Mouse (Mus musculus) hindbrain, embryonic 13.5 days (tissue): ENCODE results near the gene Arl5c. TPM values are rescaled to one million over a fixed set of nuclear protein-coding genes. Genes with fewer than 3 reads are reported as not detected.

Experiments
- ATAC-seq: fragments of 200-750 bp; cut with Nextera tagmentation; 2 replicates; pipeline ENCODE4 v1.8.0; 2017; ENCODE audit warnings: moderate TSS enrichment; ENCODE audit not compliant: low FRiP score
- H3K27ac ChIP-seq: fragments of 300-500 bp; sonication (generic); 2 replicates; pipeline ENCODE4 v1.5.1; 2015; ENCODE audit warnings: inconsistent platforms, mild to moderate bottlenecking, moderate library complexity
- H3K27me3 ChIP-seq: fragments of 300-500 bp; sonication (generic); 2 replicates; pipeline ENCODE4 v1.6.1; 2015; ENCODE audit warnings: mild to moderate bottlenecking, inconsistent platforms
- H3K36me3 ChIP-seq: fragments of 300-500 bp; sonication (generic); 2 replicates; pipeline ENCODE4 v1.6.1; 2015; ENCODE audit warnings: mild to moderate bottlenecking, inconsistent platforms
- H3K4me1 ChIP-seq: fragments of 300-500 bp; sonication (generic); replicated peaks from 2 replicates; pipeline ENCODE4 v1.6.1; 2015; ENCODE audit warnings: inconsistent platforms
- H3K4me2 ChIP-seq: fragments of 300-500 bp; sonication (generic); 2 replicates; pipeline ENCODE4 v1.6.1; 2015; ENCODE audit warnings: inconsistent platforms, mild to moderate bottlenecking, moderate library complexity
- H3K4me3 ChIP-seq: fragments of 300-500 bp; sonication (generic); 2 replicates; pipeline ENCODE4 v1.5.1; 2015; ENCODE audit warnings: mild to moderate bottlenecking, inconsistent platforms
- H3K9ac ChIP-seq: fragments of 300-500 bp; sonication (generic); 2 replicates; pipeline ENCODE4 v1.6.1; 2015; ENCODE audit warnings: mild to moderate bottlenecking, inconsistent platforms
- H3K9me3 ChIP-seq: fragments of 300-500 bp; sonication (generic); 2 replicates; pipeline ENCODE4 v1.6.1; 2016; ENCODE audit warnings: inconsistent platforms
- WGBS: fragments of 180-500 bp; shearing (Covaris S2); methylation state at CpG from one replicate; pipeline ENCODE4 v1.1.7; 2015; 5-methylcytosine and 5-hydroxymethylcytosine counted together
- polyA plus RNA-seq: library from polyadenylated mRNA; unstranded; fragments of >200 nt; fragmentation: Nextera tagmentation; extraction: Ambion mirVana; gene quantifications from 2 replicates; pipeline ENCODE4 v1.2.1, GENCODE M21; 2015

Gene Arl5c
- polyA plus RNA-seq, 1 experiment from 2014 or later = 10.7 TPM

DNA sequence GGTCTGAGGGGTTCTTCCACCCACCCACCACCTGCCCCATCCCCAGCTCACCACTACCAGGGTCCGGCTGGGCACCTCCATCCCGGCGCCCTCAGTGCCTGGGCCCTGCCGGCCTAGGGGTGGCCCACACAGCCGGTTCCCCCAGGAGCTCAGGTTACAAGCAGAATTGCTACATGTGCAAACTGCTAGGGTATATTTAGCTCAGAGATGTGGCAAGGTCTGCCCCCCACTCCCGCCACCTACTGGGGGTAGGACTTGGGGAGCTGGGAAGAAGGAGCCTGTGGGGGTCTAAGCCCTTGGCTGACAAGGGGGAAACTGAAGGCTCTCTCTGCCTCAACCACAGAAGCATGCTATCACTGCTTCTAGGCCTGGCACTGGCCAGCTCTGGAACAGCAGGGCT is 22.2 kb upstream of the Arl5c start:
- H3K9ac ChIP-seq = 0 out of 2 replicates have a peak overlapping the region, but pooled peaks have one; percentile 29
- H3K27me3 ChIP-seq = no peaks in the 10 kb centered on the region
- no peak overlapping the region for H3K4me3 ChIP-seq
- H3K36me3 ChIP-seq = peaks cover 56% of the 10 kb centered on the region
- H3K4me1 ChIP-seq = peaks cover 44% of the 10 kb centered on the region
- H3K9me3 ChIP-seq = no peaks in the 10 kb centered on the region
- no peak for ATAC-seq
- 80% methylated on average over 6 of the region's 6 CpGs for WGBS
- no peak overlapping the region for H3K4me2 ChIP-seq
- no peak overlapping the region for H3K27ac ChIP-seq

DNA sequence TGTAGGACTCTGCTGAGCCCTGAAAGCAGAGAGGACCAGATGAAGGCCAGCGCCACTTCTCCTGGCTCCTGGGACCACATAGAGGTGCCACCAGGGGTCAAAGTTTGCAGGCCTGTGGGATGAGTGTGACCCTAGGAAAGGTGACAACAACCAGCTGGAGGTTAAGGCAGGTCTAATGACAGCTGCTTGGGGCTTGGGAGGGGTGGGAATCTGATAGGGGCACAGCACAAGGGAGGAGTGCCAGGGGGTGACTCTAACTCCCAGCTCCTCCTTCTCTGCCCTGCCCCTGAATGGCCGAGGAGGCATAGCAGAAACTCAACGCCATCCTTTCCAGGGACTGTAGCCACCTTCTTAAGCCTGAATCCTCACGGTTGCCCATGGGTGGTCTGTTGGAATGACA is 20.8 kb upstream of the Arl5c start:
- Histone ChIP-seq H3K27me3 (no peaks in the 10 kb centered on the region), H3K9ac (no peak overlapping the region), H3K4me1 (peaks cover 40% of the 10 kb centered on the region), H3K4me2 (no peak overlapping the region), H3K27ac (no peak overlapping the region), H3K4me3 (no peak overlapping the region), H3K36me3 (peaks cover 69% of the 10 kb centered on the region), H3K9me3 (no peaks in the 10 kb centered on the region)
- WGBS = 74% methylated on average over 4 of the region's 4 CpGs
- no peak for ATAC-seq

DNA sequence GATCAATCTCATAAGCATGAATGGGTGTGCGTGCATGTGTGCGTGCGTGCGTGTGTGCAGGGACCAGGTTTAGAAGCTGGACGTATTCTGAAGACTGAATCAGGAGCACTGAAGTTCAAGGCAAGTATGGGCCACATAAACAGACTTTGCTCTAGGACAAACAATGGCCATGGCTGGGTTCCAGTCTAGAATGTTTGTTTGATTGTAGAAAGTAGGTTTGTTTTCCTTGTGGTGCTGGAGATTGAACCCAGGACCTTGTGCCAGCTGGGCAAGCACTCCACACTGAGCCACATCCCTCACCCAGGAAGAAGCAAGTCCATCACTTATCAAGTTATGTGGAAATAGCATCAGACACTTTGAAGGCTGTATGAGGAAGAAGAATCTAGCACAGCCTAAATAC is 20.2 kb upstream of the Arl5c start:
- H3K9me3 ChIP-seq = no peaks in the 10 kb centered on the region
- ATAC-seq = no peak
- H3K36me3 ChIP-seq = peaks cover 75% of the 10 kb centered on the region
- 90% methylated on average over 5 of the region's 5 CpGs for WGBS
- H3K4me1 ChIP-seq = peaks cover 35% of the 10 kb centered on the region
- H3K9ac ChIP-seq = no peak overlapping the region
- no peaks in the 10 kb centered on the region for H3K27me3 ChIP-seq
- H3K4me3 ChIP-seq = no peak overlapping the region
- no peak overlapping the region for H3K4me2 ChIP-seq
- H3K27ac ChIP-seq = no peak overlapping the region

- WGBS = 85% methylated on average over 10 of the region's 10 CpGs
- no peaks in the 10 kb centered on the region for H3K27me3 ChIP-seq
- H3K4me2 ChIP-seq = no peak overlapping the region
These were observed 16.9 kb upstream of the Arl5c start for GRCm38 (mm10) chr11:98012831-98013230.

GRCm38 (mm10) chr11:98011716-98012115 is 15.7 kb upstream of the Arl5c start:
- peaks cover 97% of the 10 kb centered on the region for H3K36me3 ChIP-seq
- ATAC-seq = no peak
- no peak overlapping the region for H3K4me3 ChIP-seq
- H3K4me2 ChIP-seq = no peak overlapping the region
- H3K9me3 ChIP-seq = no peaks in the 10 kb centered on the region
- H3K27me3 ChIP-seq = no peaks in the 10 kb centered on the region
- no peak overlapping the region for H3K9ac ChIP-seq
- H3K4me1 ChIP-seq = no peaks in the 10 kb centered on the region
- H3K27ac ChIP-seq = no peak overlapping the region
- 71% methylated on average over 8 of the region's 9 CpGs for WGBS

More at GRCm38 (mm10) chr11:98012831-98013230, 16.9 kb upstream of the Arl5c start:
- ATAC-seq = no peak
- no peak overlapping the region for H3K27ac ChIP-seq
- H3K9me3 ChIP-seq = no peaks in the 10 kb centered on the region
- H3K9ac ChIP-seq = no peak overlapping the region
- H3K4me3 ChIP-seq = no peak overlapping the region
- H3K36me3 ChIP-seq = peaks cover 97% of the 10 kb centered on the region
- peaks cover 2% of the 10 kb centered on the region; the same call in 1 of the 2 replicates for H3K4me1 ChIP-seq

DNA sequence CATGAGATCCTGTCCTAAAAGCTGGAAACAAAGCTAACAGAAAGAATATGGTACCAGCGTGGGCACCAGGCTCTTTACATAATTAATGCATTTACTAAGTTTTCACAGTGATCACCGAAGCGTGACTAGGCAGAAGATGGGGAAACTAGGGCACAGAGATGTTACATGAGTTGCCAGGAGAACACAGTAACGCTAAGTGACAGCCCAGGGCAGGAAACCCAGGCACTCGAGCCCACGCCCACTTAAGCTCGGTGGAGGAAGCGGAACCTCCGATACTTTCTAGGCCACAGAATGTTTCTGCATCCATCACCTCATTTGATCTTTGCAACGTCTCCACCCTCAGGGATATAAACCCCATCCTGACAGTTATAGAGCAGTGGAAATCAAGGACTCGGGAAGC is 12.1 kb upstream of the Arl5c start:
- H3K36me3 ChIP-seq = peaks cover 97% of the 10 kb centered on the region
- no peak overlapping the region for H3K4me3 ChIP-seq

DNA sequence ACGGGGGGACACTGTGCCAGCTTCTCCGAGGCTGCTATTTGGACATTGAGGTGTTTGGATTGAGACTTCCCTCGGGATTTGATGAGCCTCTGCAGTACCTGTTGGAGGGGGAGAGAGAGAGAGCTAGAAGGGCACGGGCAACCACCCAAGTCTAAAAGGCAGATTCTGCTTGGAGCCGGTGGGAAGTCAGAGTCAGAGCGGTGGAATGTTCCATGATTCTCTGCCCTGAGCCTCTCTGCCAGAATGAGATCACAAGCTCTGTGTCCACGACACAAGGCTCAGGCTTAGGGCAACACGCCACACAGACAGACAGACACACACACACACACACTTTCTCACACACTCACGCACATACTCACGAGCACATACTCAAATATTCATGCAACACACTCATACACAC is 9.7 kb upstream of the Arl5c start:
- Histone ChIP-seq H3K4me2 (no peak overlapping the region), H3K36me3 (peaks cover 83% of the 10 kb centered on the region)
- WGBS = 85% methylated on average over 10 of the region's 10 CpGs

More for the DNA sequence above, 12.1 kb upstream of the Arl5c start:
- WGBS = 85% methylated on average over 11 of the region's 11 CpGs
- H3K9me3 ChIP-seq = no peaks in the 10 kb centered on the region
- H3K9ac ChIP-seq = no peak overlapping the region
- no peak overlapping the region for H3K4me2 ChIP-seq
- no peak for ATAC-seq
- H3K27me3 ChIP-seq = no peaks in the 10 kb centered on the region
- H3K27ac ChIP-seq = no peak overlapping the region
- H3K4me1 ChIP-seq = peaks cover 13% of the 10 kb centered on the region

DNA sequence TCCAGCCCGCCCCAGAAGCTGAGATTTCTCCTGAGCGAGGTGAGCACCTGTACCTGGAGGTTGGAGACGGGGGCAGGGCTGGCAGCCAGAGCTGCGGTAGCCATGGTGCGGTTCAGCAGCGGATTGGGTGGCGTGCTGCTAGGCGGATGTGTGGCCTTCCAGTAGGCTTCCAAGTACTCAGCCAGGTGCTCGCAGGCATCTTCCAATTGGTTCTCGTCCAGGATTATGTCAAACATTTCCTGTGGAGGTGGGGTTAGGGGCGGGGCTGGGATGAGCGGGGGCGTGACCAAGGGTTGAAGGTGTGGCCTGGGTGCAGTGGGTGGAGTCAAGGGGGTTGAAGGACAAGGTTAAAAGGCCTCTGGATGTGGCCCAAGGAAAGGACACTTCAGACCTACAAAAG is 9.1 kb upstream of the Arl5c start:
- Histone ChIP-seq H3K4me2 (no peak overlapping the region), H3K27me3 (peaks cover 13% of the 10 kb centered on the region), H3K27ac (no peak overlapping the region), H3K9me3 (no peaks in the 10 kb centered on the region), H3K9ac (no peak overlapping the region), H3K36me3 (peaks cover 77% of the 10 kb centered on the region), H3K4me1 (peaks cover 36% of the 10 kb centered on the region), H3K4me3 (no peak overlapping the region)
- 48% methylated on average over 13 of the region's 13 CpGs for WGBS
- no peak for ATAC-seq

More for the DNA sequence above, 9.7 kb upstream of the Arl5c start:
- Histone ChIP-seq H3K4me3 (no peak overlapping the region), H3K27ac (no peak overlapping the region), H3K9me3 (no peaks in the 10 kb centered on the region), H3K27me3 (peaks cover 12% of the 10 kb centered on the region), H3K9ac (no peak overlapping the region), H3K4me1 (peaks cover 33% of the 10 kb centered on the region)
- no peak for ATAC-seq

DNA sequence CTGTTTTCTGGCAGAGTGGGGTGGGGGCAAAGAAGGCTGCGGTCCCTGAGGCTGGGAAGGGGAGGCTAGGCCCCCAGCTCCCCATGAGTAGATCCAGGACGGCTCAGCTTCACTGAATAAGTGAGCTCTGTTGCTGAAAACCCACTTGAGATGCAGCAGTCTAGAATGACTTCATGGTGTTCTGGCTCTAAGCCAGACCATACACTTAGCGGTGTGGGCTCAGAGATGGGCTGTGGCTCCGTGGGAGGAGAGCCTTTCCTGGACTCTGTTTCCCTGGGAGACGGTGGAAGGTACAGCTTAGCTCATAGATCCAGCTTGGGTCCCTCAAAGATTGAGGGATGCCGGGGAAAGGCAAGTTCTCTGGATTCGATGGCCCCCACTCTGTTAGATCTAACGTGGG is 8.2 kb upstream of the Arl5c start:
- Histone ChIP-seq H3K4me3 (no peak overlapping the region), H3K36me3 (peaks cover 68% of the 10 kb centered on the region), H3K4me1 (peaks cover 41% of the 10 kb centered on the region), H3K9ac (no peak overlapping the region), H3K4me2 (no peak overlapping the region), H3K27me3 (peaks cover 13% of the 10 kb centered on the region), H3K9me3 (no peaks in the 10 kb centered on the region), H3K27ac (peak overlapping the region; percentile 48; the same call in 1 of the 2 replicates)
- 74% methylated on average over 8 of the region's 8 CpGs for WGBS
- no peak for ATAC-seq

GRCm38 (mm10) chr11:98003171-98003671 is 7.2 kb upstream of the Arl5c start:
- H3K9me3 ChIP-seq = no peaks in the 10 kb centered on the region
- peaks cover 13% of the 10 kb centered on the region for H3K27me3 ChIP-seq
- 36% methylated on average over 17 of the region's 17 CpGs for WGBS
- H3K4me2 ChIP-seq = no peak overlapping the region
- ATAC-seq = 0 out of 2 replicates have a peak, but pooled peaks have one; percentile 37
- H3K4me1 ChIP-seq = peaks cover 41% of the 10 kb centered on the region
- peak overlapping the region; percentile 44; the same call in 1 of the 2 replicates for H3K27ac ChIP-seq
- peaks cover 58% of the 10 kb centered on the region for H3K36me3 ChIP-seq
- no peak overlapping the region for H3K9ac ChIP-seq
- H3K4me3 ChIP-seq = no peak overlapping the region

DNA sequence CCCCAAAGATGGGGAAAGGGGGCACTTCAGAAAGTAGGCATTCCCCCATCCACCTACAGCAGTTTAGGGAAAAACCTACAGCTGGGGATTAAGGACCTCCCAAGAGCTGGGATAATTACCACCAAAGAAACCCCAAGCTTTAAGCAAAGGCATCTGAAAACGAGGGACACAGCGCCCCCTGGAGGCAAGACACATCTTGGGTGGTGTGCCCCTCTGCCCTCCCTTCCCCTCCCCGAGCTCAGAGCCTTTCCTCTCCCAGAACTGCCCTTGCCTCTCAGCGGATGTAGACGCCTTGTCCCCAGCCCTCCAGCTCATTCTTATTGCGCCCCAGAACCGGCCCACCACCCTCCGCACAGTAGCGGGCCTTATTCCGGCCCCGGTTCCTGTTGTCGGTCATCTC is 6.6 kb upstream of the Arl5c start:
- WGBS = 17% methylated on average over 12 of the region's 12 CpGs

DNA sequence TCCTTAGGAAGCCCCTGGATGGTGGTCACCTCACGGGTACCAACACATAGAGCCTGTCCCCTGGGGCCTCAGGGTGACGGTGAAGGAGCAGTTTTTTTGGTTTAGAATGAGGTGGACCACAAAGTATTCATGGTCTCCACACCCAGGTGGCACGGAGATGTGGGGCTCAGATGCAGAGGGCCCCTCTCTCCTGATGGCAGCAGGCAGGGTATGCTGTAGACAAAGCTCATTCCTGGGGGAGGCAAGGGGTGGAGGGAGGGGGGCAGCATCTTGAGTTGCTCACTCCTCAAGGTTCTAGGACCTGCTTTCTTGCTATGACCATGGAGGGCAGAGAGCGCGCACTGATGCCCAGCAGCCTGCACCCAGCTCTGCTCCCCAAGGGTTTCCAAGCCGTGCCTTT is 6.0 kb upstream of the Arl5c start:
- 66% methylated on average over 6 of the region's 6 CpGs for WGBS
- Histone ChIP-seq H3K27ac (no peak overlapping the region), H3K27me3 (peaks cover 13% of the 10 kb centered on the region), H3K4me3 (no peak overlapping the region), H3K9ac (no peak overlapping the region; the same call in 1 of the 2 replicates), H3K4me2 (no peak overlapping the region), H3K36me3 (peaks cover 46% of the 10 kb centered on the region), H3K9me3 (no peaks in the 10 kb centered on the region), H3K4me1 (peaks cover 41% of the 10 kb centered on the region)
- ATAC-seq = no peak

More for the DNA sequence above, 6.6 kb upstream of the Arl5c start:
- Histone ChIP-seq H3K4me3 (no peak overlapping the region), H3K27me3 (peaks cover 13% of the 10 kb centered on the region), H3K27ac (no peak overlapping the region), H3K36me3 (peaks cover 52% of the 10 kb centered on the region), H3K4me1 (peaks cover 41% of the 10 kb centered on the region), H3K9ac (no peak overlapping the region), H3K9me3 (no peaks in the 10 kb centered on the region), H3K4me2 (no peak overlapping the region)
- no peak for ATAC-seq

GRCm38 (mm10) chr11:98001351-98001824 is 5.4 kb upstream of the Arl5c start:
- H3K4me1 ChIP-seq = peaks cover 41% of the 10 kb centered on the region
- H3K27me3 ChIP-seq = peaks cover 17% of the 10 kb centered on the region
- H3K27ac ChIP-seq = no peak overlapping the region
- ATAC-seq = no peak
- H3K4me2 ChIP-seq = no peak overlapping the region
- WGBS = 44% methylated on average over 11 of the region's 11 CpGs
- peak overlapping the region; percentile 13; the same call in 1 of the 2 replicates for H3K9ac ChIP-seq
- H3K9me3 ChIP-seq = no peaks in the 10 kb centered on the region
- H3K36me3 ChIP-seq = peaks cover 40% of the 10 kb centered on the region
- H3K4me3 ChIP-seq = no peak overlapping the region
